ENCODE assay signal across 17 mouse cellular contexts in the genomic region with DNA sequence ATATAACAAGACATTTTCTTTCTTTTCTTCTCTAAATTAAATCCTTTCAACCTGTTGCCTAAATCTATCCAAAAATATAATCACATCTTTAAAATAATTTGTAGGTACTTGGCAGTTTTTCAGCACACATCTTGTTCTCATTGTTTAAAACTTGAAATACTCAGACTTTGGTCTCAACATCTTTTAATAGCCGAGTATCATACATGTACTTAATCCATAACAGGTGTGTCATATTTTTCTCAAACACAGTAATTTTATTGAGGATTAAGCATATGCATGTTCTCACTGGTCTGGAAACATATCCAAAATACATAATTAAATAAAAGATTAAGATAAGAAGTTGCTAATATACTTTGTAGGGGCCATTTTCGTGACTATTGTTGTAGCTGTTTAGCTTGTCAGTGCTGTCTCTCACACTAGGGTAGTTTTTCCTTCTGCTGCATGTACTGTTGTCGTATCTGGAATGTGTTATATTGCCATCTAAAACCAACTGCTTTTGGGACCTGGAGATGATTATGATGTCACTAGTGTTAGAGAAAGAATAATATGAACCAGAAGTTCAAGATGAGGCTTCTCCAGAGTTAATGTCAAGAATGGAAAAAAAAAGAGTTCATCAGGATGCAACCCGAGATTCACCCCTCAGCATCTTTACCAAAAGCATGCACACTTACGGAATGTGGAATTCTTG.
"Had no signal": no experiment of that assay in that cellular context is flagged by ENCODE, and none has a peak within 500 bp of the region (broad histone marks: within the 10 kb centered on the region; RNA-seq: fewer than 3 reads in every experiment).

No protein-coding gene starts in this region.

- H3K4me2 ChIP-seq: lung, embryonic 14.5 days; midbrain, embryonic 12.5 days; neural tube, embryonic 13.5 days; neural tube, embryonic 15.5 days; stomach, embryonic 15.5 days had no signal

- ATAC-seq: midbrain, embryonic 16.5 days had no signal

- H3K27me3 ChIP-seq: midbrain, embryonic 12.5 days; neural tube, embryonic 13.5 days; neural tube, embryonic 15.5 days; stomach, embryonic 15.5 days had no signal

- H3K27ac ChIP-seq: midbrain, embryonic 10.5 days; midbrain, embryonic 12.5 days; neural tube, embryonic 13.5 days; neural tube, embryonic 15.5 days; stomach, embryonic 15.5 days; stomach, postnatal 0 days had no signal

- H3K9ac ChIP-seq: lung, embryonic 14.5 days; midbrain, embryonic 12.5 days; neural tube, embryonic 13.5 days; neural tube, embryonic 15.5 days; stomach, embryonic 15.5 days had no signal

- H3K36me3 ChIP-seq: stomach, embryonic 15.5 days had no signal

- DNase-seq: lung, adult 18-20 months; lung, embryonic 14.5 days; lung, postnatal 10 days; lung, postnatal 4 days; midbrain, embryonic 14.5 days; right cerebral cortex, postnatal 14 days; thymus, adult 2 months; thymus, postnatal 25 days; thymus, postnatal 4 days had no signal

- H3K4me1 ChIP-seq: midbrain, embryonic 10.5 days; midbrain, embryonic 12.5 days; neural tube, embryonic 13.5 days; neural tube, embryonic 15.5 days; stomach, embryonic 15.5 days had no signal

- H3K4me3 ChIP-seq: midbrain, embryonic 10.5 days; midbrain, embryonic 12.5 days; myocyte; neural tube, embryonic 13.5 days; neural tube, embryonic 15.5 days; stomach, embryonic 15.5 days had no signal

- H3K9me3 ChIP-seq: midbrain, embryonic 10.5 days; midbrain, embryonic 12.5 days; neural tube, embryonic 13.5 days; neural tube, embryonic 15.5 days; stomach, embryonic 15.5 days had no signal
